Mouse (Mus musculus) layer of hippocampus, adult 6 months (tissue): ENCODE data around the gene Nin. TPM values are rescaled to one million over a fixed set of nuclear protein-coding genes. Genes with fewer than 3 reads are reported as not detected.

ENCODE experiments used
- long read RNA-seq, 2 experiments: library from polyadenylated mRNA; unstranded; transcript quantifications; one replicate each; pipeline ENCODE4 v2.0.0; 2019 to 2020
- polyA plus RNA-seq: library from polyadenylated mRNA; unstranded; fragments of <200 nt; fragmentation: Nextera tagmentation; gene quantifications from 2 replicates; pipeline ENCODE4 v1.2.3, GENCODE M21; 2021

The Nin gene
- 2.8 and 2.9 TPM in 2 replicates for polyA plus RNA-seq
- long read RNA-seq, experiment 1, partial matches to known transcripts = 6 of 12 reads
- long read RNA-seq, experiment 1, other reads (novel, unspliced or antisense) = 6 of 12 reads
- long read RNA-seq, experiment 2, full-length matches to known transcripts = 1 of 44 reads
- long read RNA-seq, experiment 2, partial matches to known transcripts = 19 of 44 reads
- long read RNA-seq, experiment 2, other reads (novel, unspliced or antisense) = 24 of 44 reads

GRCm38 (mm10) chr12:70113351-70113750, at the start of gene Nin:
TSS of gene Nin (minus strand) at chr12:70113717.

DNA sequence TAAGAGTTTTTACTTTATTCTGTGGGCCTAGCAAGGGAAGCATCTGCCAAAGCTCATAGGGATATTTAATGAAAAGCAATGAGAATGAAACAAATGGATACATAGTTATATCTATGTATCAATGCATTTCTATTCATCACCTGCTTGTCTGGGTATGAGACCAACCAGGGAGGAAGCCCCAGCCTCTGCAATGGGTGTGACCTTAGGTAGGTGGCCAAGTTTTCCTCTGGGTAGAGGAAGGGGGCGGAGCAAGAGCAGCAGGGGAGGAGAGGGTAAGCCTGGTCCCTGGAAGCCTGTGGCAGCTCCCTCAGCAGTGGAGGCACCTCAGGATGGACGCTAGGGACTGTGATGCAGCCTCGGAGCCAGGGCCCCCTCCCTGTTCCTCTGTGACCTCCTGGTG, 40.3 kb upstream of the Nin start, which contains the start of gene Abhd12b:
Gene Abhd12b, plus strand, starts transcription at position 301 of the 400 bp plus-strand sequence.

DNA sequence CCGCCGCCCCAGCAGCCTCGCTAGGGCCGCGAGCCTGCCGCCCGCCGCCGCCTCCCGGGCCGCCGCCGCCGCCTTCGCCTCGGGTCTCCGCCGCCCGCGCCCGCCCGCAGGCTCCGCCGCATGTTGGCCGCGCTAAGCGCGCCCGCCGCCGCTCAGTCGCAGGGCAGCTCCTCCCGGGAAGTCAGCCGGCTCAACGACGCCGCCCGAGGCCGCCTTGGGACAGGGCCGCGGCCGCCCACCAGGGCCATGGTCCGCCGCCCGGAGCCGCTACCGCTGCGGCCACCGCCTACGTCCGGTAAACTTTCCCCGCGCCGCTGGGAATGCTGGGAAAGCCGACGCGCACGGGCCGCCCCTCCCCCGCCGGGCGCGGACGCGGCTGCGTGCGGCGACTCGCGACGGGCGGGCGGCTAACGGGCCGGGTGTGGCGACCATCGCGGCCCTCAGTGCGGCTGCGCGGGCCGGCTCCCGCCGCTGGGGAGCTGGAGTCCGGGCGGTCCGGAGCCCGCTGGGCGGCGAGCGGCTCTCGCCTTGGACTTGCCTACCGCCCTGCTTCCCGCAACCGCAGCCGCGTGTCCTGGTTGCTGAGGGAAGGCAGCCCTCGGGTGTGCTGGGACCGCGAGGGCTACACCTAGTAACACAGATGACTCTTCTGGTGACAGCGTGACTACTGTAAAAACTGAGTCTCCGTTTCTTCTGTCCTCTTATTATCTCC, 126.6 kb downstream of the Nin start, which contains the start of gene Sav1:
Gene Sav1, minus strand, starts transcription at position 217 of the 712 bp plus-strand sequence.

Other genes starting within 250 kb of the Nin start
- gene Atl1, start 221.1 kb downstream of the Nin start, polyA plus RNA-seq = 84.9 and 92.3 TPM in 2 replicates
- gene Map4k5, start 220.5 kb downstream of the Nin start, polyA plus RNA-seq = 11.7 and 12.1 TPM in 2 replicates
- 0.13 and 0.16 TPM in 2 replicates for gene Sav1, start 126.7 kb downstream of the Nin start, polyA plus RNA-seq
- not detected in 2 replicates for gene Abhd12b, start 40.4 kb upstream of the Nin start, polyA plus RNA-seq
- 3.6 and 5.6 TPM in 2 replicates for gene Pygl, start 117.8 kb upstream of the Nin start, polyA plus RNA-seq
- gene Trim9, start 233.9 kb upstream of the Nin start, polyA plus RNA-seq = 44.4 and 52.7 TPM in 2 replicates